Mouse (Mus musculus) megakaryocyte, embryonic 14.5 days (primary cell): Measurements from ENCODE around the gene Serp1. TPM values are rescaled to one million over a fixed set of nuclear protein-coding genes. Genes with fewer than 3 reads are reported as not detected.

Source experiments
- H3K27me3 ChIP-seq: replicated peaks from 2 replicates; pipeline ENCODE3; 2012; ENCODE audit warnings: inconsistent platforms
- H3K36me3 ChIP-seq: replicated peaks from 2 replicates; pipeline ENCODE3; 2012; ENCODE audit warnings: low read length, inconsistent platforms, mixed read lengths
- H3K4me1 ChIP-seq: 2 replicates; pipeline ENCODE4 v1.6.1; 2012; ENCODE audit warnings: inconsistent platforms
- H3K4me3 ChIP-seq: replicated peaks from 2 replicates; pipeline ENCODE3; 2012; ENCODE audit warnings: moderate library complexity, mild to moderate bottlenecking, inconsistent platforms
- H3K9me3 ChIP-seq: 2 replicates; pipeline ENCODE4 v1.6.1; 2012; ENCODE audit warnings: inconsistent platforms
- FLI1 ChIP-seq: IDR thresholded peaks from 2 replicates; pipeline ENCODE4 v1.6.1; 2012; ENCODE audit warnings: low read length, inconsistent platforms, mixed read lengths
- GATA1 ChIP-seq: IDR thresholded peaks from 3 replicates; pipeline ENCODE4 v1.6.1; 2012; ENCODE audit warnings: mixed read lengths, low read length, inconsistent platforms, borderline replicate concordance
- polyA plus RNA-seq: library from polyadenylated mRNA; stranded (reverse); fragments of >175 nt; gene quantifications from 2 replicates; pipeline ENCODE4 v1.2.3, GENCODE M21; 2012; ENCODE audit warnings: low replicate concordance; ENCODE audit not compliant: insufficient read depth

Gene Serp1
- polyA plus RNA-seq: 47.6 and 71.3 TPM in 2 replicates

DNA sequence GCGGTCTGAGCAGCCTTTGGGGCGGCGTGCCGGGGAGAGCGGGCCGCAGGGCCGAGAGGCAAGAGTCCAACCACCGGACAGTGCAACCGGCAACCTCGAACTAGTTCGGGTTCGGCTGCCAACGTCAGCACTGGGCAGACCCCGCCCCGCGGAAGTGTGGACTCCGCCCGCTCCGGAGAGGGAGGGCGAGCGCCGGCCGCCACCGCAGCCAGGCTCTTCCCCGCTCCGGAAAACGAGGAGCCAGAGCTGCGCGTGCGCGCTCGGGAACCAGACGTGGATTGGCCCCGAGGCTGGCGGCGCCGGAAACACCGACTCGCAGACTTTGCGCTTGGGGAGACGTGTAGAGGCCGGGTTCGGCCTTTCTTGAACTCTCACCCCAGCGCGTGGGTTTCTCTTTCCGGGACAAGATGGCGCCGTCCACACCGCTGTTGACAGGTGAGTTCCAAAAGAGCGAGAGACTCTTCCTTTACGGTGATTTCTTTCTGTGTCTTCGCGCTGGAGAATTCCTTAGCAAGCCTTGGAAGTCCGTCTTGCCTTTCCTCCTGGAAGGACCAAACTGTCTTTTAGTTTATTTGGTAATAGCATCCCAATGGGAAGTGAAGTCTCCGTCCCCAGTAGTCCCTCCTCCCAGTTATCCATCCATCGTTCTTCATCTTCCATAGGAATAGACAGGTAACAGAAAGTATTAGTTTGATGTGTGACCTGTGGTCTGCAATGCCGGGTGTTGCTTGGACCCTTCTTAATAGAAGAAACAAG, at the start of gene Serp1, which contains the start of gene Eif2a:
Serp1 (minus strand) TSS at position 241 of the 756 bp plus-strand sequence.
Eif2a (plus strand) TSS at position 170 of the 756 bp plus-strand sequence.
- H3K27me3 ChIP-seq: no peaks in the 10 kb centered on the region
- TF ChIP-seq GATA1 (no peak), FLI1 (peak; percentile 47; the same call in 1 of the 2 replicates)
- H3K36me3 ChIP-seq: peaks cover 45% of the 10 kb centered on the region
- peak within 1 kb of the TSS; percentile 98 for H3K4me3 ChIP-seq
- peaks cover 31% of the 10 kb centered on the region for H3K4me1 ChIP-seq
- no peaks in the 10 kb centered on the region for H3K9me3 ChIP-seq

DNA sequence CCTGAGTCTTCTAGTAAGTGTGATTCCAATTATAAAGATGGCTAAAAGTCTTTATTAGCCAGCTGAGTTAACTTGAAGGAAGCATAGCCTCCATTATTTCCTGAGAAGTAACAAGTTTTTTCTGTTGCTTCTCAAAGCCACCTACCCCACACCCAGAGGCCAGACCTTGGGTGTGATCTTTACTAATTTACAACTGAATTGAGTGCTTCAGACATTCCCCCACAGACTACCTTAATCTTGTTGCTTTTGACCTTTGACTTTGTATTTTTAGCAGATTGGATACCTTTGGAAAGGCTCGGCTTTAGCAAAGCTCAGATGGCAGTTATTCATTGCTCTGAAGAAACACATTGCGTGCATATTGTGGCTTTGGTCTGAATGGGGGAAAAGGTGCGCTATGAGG, 45.1 kb upstream of the Serp1 start:
- H3K27me3 ChIP-seq: no peaks in the 10 kb centered on the region
- H3K4me1 ChIP-seq: peaks cover 2% of the 10 kb centered on the region; the same call in 1 of the 2 replicates
- peaks cover 17% of the 10 kb centered on the region for H3K9me3 ChIP-seq
- no peak for TF ChIP-seq GATA1
- no peak for TF ChIP-seq FLI1
- H3K4me3 ChIP-seq: no peak overlapping the region
- H3K36me3 ChIP-seq: no peaks in the 10 kb centered on the region

DNA sequence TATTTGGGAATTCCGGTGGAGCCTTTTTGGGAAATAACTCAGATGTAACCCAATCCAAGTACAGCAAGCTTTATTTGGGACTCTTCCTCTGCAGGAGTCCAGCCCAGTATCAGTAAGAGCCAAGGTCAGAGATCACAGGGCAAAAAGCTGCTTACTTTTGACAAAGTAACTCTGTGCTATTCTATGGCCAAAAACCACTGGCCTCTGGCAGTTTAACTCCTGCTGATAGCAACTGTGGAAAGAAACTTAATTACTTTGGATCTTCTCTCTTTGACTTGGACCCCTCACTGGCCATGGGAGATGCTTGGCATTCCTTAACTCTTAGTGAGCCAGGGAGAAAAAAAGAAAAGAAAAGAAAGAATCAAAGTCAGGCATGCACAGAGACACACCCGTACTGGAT, 35.7 kb upstream of the Serp1 start:
- peaks cover 23% of the 10 kb centered on the region for H3K36me3 ChIP-seq
- no peak overlapping the region for H3K4me3 ChIP-seq
- H3K27me3 ChIP-seq: no peaks in the 10 kb centered on the region
- TF ChIP-seq GATA1 (no peak), FLI1 (no peak)
- H3K4me1 ChIP-seq: no peaks in the 10 kb centered on the region
- H3K9me3 ChIP-seq: peaks cover 7% of the 10 kb centered on the region

DNA sequence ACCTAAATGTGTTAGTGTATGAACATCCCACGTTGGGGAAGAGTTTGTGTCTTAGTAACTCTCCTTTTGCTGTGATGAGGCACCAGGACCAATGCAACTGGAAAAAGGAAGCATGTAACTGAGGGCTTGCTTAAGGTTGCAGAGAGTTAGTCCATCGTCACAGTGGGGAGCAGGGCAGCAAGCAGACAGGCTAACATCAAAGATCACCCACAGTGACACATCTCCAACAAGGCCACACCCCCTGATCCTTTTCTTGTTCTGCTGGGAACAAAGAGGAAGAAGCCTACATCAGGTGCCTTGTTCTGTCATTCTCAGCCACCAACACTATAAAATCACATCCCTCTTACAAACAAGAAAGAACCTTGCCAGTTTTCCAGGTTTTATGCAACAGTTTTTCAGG, 34.2 kb upstream of the Serp1 start:
- TF ChIP-seq GATA1 (no peak), FLI1 (no peak)
- Histone ChIP-seq H3K4me1 (no peaks in the 10 kb centered on the region), H3K27me3 (no peaks in the 10 kb centered on the region), H3K9me3 (peaks cover 7% of the 10 kb centered on the region), H3K4me3 (no peak overlapping the region), H3K36me3 (peaks cover 38% of the 10 kb centered on the region)

DNA sequence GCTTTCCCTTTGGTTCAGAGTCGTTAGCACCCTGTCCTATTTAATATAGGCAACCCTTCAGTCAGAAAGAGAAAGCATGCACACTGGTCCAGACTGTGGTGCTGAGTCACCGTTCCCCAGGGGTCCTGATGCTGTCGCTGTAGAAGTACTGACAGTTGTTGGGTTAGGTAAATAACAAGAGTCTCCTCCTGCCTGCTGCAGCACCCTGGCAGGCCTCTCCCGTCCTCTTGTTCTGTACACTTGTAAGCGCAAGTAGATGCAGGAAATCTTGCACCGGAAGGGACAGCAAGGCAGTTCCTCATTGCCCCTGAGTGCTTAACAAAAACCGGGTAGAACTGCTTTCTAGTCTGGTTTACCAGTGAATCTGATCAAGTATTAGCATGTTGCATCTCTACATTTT, 31.0 kb upstream of the Serp1 start:
- TF ChIP-seq FLI1 (no peak), GATA1 (no peak)

DNA sequence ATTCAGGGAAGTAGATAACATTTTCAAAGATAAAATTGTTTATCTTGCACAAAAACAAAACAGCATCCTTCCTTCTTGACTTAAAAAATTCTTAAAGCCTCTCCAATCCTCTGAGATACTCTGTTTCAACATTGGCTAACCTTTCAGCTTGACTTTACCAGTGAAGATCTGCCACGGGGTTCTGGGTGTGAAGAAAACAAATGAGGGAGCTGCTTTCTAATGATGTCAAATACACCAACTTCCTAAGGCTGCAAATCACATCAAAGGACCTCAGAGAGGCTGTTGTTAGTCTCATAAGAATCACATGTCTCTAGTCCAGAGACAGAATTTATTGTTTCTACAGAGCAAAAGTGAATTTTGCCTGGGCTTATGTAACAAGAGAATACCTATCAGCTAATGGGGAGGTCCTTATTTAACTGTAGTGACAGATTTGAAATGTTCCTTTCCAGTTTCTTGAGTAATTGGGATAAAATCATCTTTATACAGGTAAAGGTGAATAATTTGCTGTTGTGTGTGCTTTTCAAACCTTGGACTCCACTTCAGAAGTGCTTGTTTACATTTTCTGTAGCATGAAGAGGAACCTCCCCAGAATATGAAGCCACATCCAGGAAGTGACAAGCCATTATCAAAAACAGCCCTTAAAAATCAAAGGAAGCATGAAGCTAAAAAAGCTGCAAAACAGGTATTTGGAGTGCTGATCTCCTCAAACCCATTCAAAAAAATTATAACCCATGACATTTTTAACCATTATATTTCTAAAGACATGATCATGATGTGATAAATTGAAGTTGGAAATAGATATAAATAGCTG, 26.5 kb upstream of the Serp1 start:
- H3K4me1 ChIP-seq: no peaks in the 10 kb centered on the region; the same call in 1 of the 2 replicates
- TF ChIP-seq FLI1 (no peak), GATA1 (no peak)
- no peak overlapping the region for H3K4me3 ChIP-seq
- H3K27me3 ChIP-seq: no peaks in the 10 kb centered on the region
- peaks cover 77% of the 10 kb centered on the region for H3K36me3 ChIP-seq
- H3K9me3 ChIP-seq: no peaks in the 10 kb centered on the region

More for the DNA sequence above, 31.0 kb upstream of the Serp1 start:
- Histone ChIP-seq H3K9me3 (no peaks in the 10 kb centered on the region), H3K4me3 (no peak overlapping the region), H3K27me3 (no peaks in the 10 kb centered on the region), H3K4me1 (no peaks in the 10 kb centered on the region), H3K36me3 (peaks cover 66% of the 10 kb centered on the region)

DNA sequence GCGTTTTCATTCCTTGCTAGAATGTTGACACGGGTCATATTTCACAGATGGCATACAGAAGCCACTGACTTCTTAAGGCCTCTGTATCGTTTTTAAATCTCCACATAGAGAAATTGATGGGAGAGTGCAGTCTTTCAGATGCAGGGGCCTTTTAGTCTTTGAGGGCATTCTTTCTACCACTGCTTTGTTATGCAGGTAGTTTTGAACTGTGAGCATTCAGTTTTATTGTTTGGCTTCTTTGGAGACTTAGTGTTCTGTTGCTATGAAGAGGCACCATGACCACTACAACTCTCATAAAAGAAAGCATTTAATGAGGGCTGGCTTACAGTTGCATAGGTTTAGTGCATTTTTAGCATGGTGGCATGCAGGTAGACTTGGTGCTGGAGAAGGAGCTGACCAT, 10.9 kb upstream of the Serp1 start:
- H3K4me1 ChIP-seq: peaks cover 4% of the 10 kb centered on the region; the same call in 1 of the 2 replicates
- no peak overlapping the region for H3K4me3 ChIP-seq
- H3K9me3 ChIP-seq: 0 out of 2 replicates have a peak, but pooled peaks cover 4% of the 10 kb centered on the region
- H3K27me3 ChIP-seq: no peaks in the 10 kb centered on the region
- no peak for TF ChIP-seq GATA1
- TF ChIP-seq FLI1: no peak
- H3K36me3 ChIP-seq: peaks cover 80% of the 10 kb centered on the region

DNA sequence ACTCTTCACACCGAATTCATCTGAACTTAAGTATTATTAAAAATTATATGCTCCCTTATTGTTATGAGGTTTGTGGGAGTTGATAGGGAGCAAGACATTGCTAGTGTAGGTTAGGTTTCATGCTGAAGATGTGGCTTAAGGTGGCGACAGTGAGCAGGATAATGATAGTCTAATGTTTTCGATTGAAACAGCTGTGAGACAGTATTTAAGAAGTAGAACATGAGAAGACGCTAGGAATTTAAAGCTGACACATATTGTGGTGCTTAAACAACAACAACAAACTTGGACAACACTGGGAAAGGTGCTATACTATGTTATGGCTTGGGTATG, 681 bp upstream of the Serp1 start:
- TF ChIP-seq GATA1 (no peak), FLI1 (no peak)
- Histone ChIP-seq H3K36me3 (peaks cover 47% of the 10 kb centered on the region), H3K27me3 (no peaks in the 10 kb centered on the region), H3K4me3 (peak overlapping the region; percentile 98), H3K9me3 (no peaks in the 10 kb centered on the region), H3K4me1 (peaks cover 31% of the 10 kb centered on the region)

DNA sequence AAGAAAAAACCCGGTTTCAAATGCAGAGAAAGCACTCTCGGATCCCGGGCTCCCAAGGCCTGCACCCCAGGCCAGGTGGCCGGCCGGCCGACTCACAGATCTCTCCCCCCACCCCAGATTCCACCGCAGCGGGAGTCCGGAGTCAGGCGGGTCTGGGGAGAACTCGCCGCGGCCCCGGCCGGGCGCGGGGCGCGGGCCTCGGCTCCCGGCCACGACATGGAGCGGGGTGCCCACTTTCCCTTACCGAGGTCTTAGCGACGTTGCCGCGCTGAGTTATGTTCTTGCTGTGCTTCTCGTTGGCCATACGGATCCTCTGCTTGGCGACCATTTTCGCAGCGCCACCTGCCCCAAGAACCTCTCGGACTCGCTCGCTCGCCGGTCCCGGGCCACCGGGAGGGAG, 526 bp downstream of the Serp1 start:
- Histone ChIP-seq H3K9me3 (no peaks in the 10 kb centered on the region), H3K4me1 (peaks cover 36% of the 10 kb centered on the region), H3K36me3 (peaks cover 45% of the 10 kb centered on the region), H3K4me3 (peak overlapping the region; percentile 98), H3K27me3 (no peaks in the 10 kb centered on the region)
- TF ChIP-seq GATA1: no peak
- TF ChIP-seq FLI1: no peak

DNA sequence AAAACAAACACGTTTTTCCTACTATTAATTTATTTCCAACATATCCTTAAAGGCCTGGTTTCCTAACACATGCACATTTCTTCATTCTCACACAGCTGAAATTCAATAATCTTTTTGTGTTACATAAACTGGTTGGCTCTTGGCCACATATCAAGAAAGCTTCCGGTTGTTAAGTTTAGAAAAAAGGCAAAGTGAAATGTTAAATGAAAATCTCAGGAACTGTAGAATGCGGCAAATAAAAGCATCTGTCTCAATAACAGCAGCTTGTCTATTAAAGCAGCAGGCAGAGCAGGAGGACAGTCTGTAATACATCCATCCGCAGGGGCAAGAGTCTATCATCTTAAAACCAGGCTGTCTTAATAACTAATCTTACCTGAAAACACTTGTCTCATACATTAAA, 1.4 kb downstream of the Serp1 start:
- H3K4me1 ChIP-seq: peaks cover 45% of the 10 kb centered on the region
- peaks cover 46% of the 10 kb centered on the region for H3K36me3 ChIP-seq
- H3K9me3 ChIP-seq: no peaks in the 10 kb centered on the region
- H3K4me3 ChIP-seq: peak overlapping the region; percentile 98
- no peaks in the 10 kb centered on the region for H3K27me3 ChIP-seq
- TF ChIP-seq GATA1 (no peak), FLI1 (no peak)
